Mouse (Mus musculus) testis, adult 2 months (tissue): ENCODE data around the gene Fxyd6.

ENCODE experiments used
- CTCF ChIP-seq: fragments of 200-500 bp; IDR thresholded peaks from 2 replicates; pipeline ENCODE4 v1.5.1; 2012; ENCODE audit warnings: low read depth, mild to moderate bottlenecking, inconsistent platforms, low read length, moderate library complexity; ENCODE audit not compliant: control insufficient read depth, insufficient read depth, insufficient replicate concordance
- POLR2A ChIP-seq: fragments of 200-500 bp; IDR thresholded peaks from 2 replicates; pipeline ENCODE4 v1.6.1; 2012; ENCODE audit warnings: low read depth, mild to moderate bottlenecking, inconsistent platforms, low read length, moderate library complexity; ENCODE audit not compliant: control insufficient read depth

- TF ChIP-seq CTCF (no peak), POLR2A (no peak)
Measured at GRCm38 (mm10) chr9:45321946-45322430, 48.0 kb upstream of the Fxyd6 start.
